Mouse (Mus musculus) Patski (cell line): ENCODE results near the gene Hoxb4. TPM values are rescaled to one million over a fixed set of nuclear protein-coding genes. Genes with fewer than 3 reads are reported as not detected.

ENCODE experiments used
- ATAC-seq: fragments of 100-300 bp; one replicate; pipeline ENCODE4 v1.8.0; 2021
- CTCF ChIA-PET: fragments of 350-600 bp; sonication (Branson Sonifier 250); formaldehyde crosslinking; loops from one replicate; lab custom pipeline; 2022; ENCODE audit warnings: inconsistent platforms; lab: Charles Lee
- POLR2A ChIA-PET: fragments of 350-600 bp; sonication (Branson Sonifier 250); formaldehyde crosslinking; loops from one replicate; lab custom pipeline; 2022; ENCODE audit warnings: antibody characterized with exemption, inconsistent platforms; lab: Charles Lee
- DNase-seq: peaks from one replicate; pipeline ENCODE4 v3.0.0-alpha.2; 2011; ENCODE audit warnings: low read depth, low spot score
- H3K27me3 ChIP-seq: fragments of 371-371 bp; one replicate; pipeline ENCODE4 v1.5.1; 2021
- CTCF ChIP-seq: fragments of 100-300 bp; IDR thresholded peaks from one replicate; pipeline ENCODE4 v1.5.1; 2021
- in situ Hi-C: fragments of 300-500 bp; cut with MboI; formaldehyde crosslinking; loops from 3 replicates; pipeline ENCODE4 v1.11.1; 2018; ENCODE audit warnings: low pct_unique_long_range_greater_than_20kb, mixed read lengths
- polyA plus RNA-seq: library from polyadenylated mRNA; unstranded; gene quantifications from one replicate; pipeline ENCODE4 v1.2.3, GENCODE M21; 2021

The Hoxb4 gene
- polyA plus RNA-seq, 1 experiment from 2014 or later: 12.2 TPM

GRCm38 (mm10) chr11:96354801-96355311, 36.8 kb downstream of the Hoxb4 start:
- ATAC-seq (no peak), DNase-seq (no peak)
- in situ Hi-C loops: loop anchor here (5.0 kb wide), 2 partner anchors 43 to 57 kb away; no protein-coding TSS in a partner anchor
- H3K27me3 ChIP-seq: no peaks in the 10 kb centered on the region
- no peak for TF ChIP-seq CTCF
- POLR2A ChIA-PET: interaction anchor here (0.6 to 7.8 kb wide), 26 partner anchors 8 to 417 kb away, joined by 3 to 51 read pairs (median 5); partner anchors contain the start of genes Hoxb4, Hoxb5 and Hoxb6
- CTCF ChIA-PET: interaction anchor here (0.8 to 3.4 kb wide), 11 partner anchors 11 to 266 kb away, joined by 3 to 16 read pairs (median 5); partner anchors contain the start of genes Hoxb1 and Hoxb4

DNA sequence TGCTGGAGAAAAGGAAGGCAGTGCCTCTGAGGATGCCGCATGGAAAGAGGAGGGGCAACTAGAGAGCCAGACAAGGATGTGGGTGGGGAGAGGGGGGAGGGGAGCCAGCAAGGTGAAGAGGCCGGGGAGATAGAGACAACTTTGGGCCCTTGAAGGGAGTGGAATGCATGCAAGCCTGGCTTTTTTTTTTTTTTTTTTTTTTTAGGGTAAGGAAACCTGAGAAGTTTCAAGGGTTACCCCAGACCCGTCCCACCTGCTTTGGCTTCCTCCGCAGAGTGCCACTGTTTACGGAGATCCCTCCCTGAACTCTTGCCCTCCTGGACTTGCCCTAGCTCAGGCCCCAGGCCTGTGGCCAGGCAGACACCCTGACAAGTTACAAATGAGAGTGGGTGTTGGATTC, 45.7 kb downstream of the Hoxb4 start:
- no peaks in the 10 kb centered on the region for H3K27me3 ChIP-seq
- no peak for DNase-seq
- POLR2A ChIA-PET: no interaction called here
- CTCF ChIA-PET: no interaction called here
- no peak for TF ChIP-seq CTCF
- in situ Hi-C loops: no loop called here
- ATAC-seq: no peak

GRCm38 (mm10) chr11:96365441-96366091, 47.5 kb downstream of the Hoxb4 start, which contains the start of gene Hoxb1:
Hoxb1 (plus strand) TSS chr11:96365752.
- no peak for TF ChIP-seq CTCF
- H3K27me3 ChIP-seq: no peaks in the 10 kb centered on the region
- ATAC-seq (no peak), DNase-seq (no peak)
- POLR2A ChIA-PET: no interaction called here
- in situ Hi-C loops: no loop called here
- CTCF ChIA-PET: interaction anchor here (1.5 kb wide), 1 partner anchor 10 kb away, joined by 4 read pairs; no protein-coding TSS in a partner anchor

DNA sequence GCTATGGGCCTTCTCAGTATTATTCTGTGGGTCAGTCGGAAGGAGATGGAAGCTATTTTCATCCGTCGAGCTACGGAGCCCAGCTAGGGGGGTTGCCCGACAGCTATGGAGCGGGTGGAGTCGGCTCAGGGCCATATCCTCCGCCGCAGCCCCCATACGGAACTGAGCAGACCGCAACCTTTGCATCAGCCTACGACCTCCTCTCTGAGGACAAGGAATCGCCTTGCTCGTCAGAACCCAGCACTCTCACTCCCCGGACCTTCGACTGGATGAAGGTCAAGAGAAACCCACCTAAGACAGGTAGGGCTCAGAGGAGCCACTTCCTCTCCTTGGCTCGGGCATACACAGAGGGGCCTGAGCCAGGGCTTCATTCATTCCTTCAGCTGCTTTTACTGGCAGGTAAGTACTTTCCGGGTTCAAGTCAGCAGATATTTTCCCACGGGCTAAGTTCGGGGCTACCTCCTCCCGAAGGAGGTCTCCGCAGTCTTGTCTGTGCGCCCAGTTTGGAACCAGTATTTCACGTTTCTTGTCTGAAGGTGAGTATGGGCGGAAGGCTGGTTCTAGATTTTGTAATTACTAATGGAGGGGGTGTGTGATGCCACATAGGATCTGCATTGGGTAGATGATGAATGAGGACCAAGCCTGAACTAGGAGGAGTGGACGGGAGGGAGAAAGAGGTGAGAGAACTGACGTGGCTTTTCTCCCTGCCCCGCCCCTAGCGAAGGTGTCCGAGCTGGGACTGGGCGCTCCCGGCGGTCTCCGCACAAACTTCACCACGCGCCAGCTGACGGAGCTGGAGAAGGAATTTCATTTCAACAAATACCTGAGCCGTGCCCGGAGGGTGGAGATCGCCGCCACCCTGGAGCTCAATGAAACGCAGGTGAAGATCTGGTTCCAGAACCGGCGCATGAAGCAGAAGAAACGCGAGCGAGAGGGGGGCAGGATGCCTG, 48.3 kb downstream of the Hoxb4 start:
- ATAC-seq: no peak
- TF ChIP-seq CTCF: no peak
- in situ Hi-C loops: no loop called here
- ChIA-PET POLR2A (interaction anchor here (0.8 kb wide), 1 partner anchor 12 kb away, joined by 4 read pairs; no protein-coding TSS in a partner anchor), CTCF (interaction anchor here (1.5 kb wide), 1 partner anchor 11 kb away, joined by 4 read pairs; no protein-coding TSS in a partner anchor)
- no peak for DNase-seq
- no peaks in the 10 kb centered on the region for H3K27me3 ChIP-seq

- no peak for TF ChIP-seq CTCF
- no peak for ATAC-seq
- H3K27me3 ChIP-seq: no peaks in the 10 kb centered on the region
- CTCF ChIA-PET: no interaction called here
- POLR2A ChIA-PET: no interaction called here
- no peak for DNase-seq
- in situ Hi-C loops: no loop called here
Measured at GRCm38 (mm10) chr11:96367141-96367540, 49.1 kb downstream of the Hoxb4 start.

DNA sequence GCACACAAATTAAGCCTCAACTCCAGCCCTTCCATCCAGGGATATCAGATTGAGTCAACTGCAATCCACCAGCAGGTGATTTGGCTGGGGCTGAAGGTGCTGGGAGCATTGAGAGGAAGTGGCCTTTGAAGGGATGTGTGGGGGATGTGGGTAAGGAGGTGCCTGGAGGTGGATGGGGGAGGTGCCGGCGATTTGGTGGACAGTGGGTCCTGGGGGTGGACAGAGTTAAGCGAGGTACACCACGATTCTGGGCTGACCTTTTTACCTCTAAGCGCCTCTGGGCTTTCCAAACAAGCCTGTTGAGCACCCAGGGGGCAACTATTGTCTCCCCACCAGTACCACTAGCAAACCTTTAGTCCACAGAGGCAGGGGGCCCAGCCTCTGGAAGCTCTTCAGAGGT, 50.6 kb downstream of the Hoxb4 start:
- ATAC-seq (no peak), DNase-seq (no peak)
- ChIA-PET CTCF (no interaction called here), POLR2A (no interaction called here)
- in situ Hi-C loops: no loop called here
- TF ChIP-seq CTCF: no peak
- H3K27me3 ChIP-seq: no peaks in the 10 kb centered on the region

DNA sequence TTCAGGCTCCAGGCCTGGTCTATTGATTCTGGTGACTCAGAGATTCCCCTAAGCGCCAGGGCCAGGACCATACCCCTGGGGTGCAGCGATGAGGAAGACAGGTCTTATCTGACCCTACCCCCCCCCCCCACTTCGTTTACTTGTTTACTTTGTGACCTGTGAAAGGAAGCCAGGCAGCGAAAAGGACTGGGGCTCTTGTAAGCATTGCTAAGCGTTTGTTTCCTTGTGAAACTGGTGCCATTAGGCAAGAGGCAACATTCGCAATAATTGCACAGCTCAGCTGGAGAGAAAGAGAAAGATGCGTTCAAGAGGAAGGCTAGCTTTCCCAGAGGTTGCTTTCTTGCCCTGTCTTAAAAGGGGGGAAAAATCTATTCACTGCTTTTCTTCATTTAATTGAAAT, 51.1 kb downstream of the Hoxb4 start:
- ChIA-PET POLR2A (no interaction called here), CTCF (no interaction called here)
- DNase-seq: no peak
- in situ Hi-C loops: no loop called here
- no peak for TF ChIP-seq CTCF
- ATAC-seq: no peak
- H3K27me3 ChIP-seq: no peaks in the 10 kb centered on the region

Other genes starting within 250 kb of the Hoxb4 start
- 605 TPM for gene Atp5g1, start 242.6 kb upstream of the Hoxb4 start, polyA plus RNA-seq
- gene Calcoco2, start 206.3 kb upstream of the Hoxb4 start, polyA plus RNA-seq: not detected
- gene Ttll6, start 184.5 kb upstream of the Hoxb4 start, polyA plus RNA-seq: 0.13 TPM
- gene Hoxb13, start 124.0 kb upstream of the Hoxb4 start, polyA plus RNA-seq: 1.4 TPM
- gene Hoxb9, start 46.8 kb upstream of the Hoxb4 start, polyA plus RNA-seq: 111 TPM
- gene Hoxb8, start 36.4 kb upstream of the Hoxb4 start, polyA plus RNA-seq: 118 TPM
- 98.7 TPM for gene Hoxb7, start 31.6 kb upstream of the Hoxb4 start, polyA plus RNA-seq
- 69.7 TPM for gene Hoxb6, start 25.8 kb upstream of the Hoxb4 start, polyA plus RNA-seq
- gene Hoxb5, start 14.9 kb upstream of the Hoxb4 start, polyA plus RNA-seq: 24.4 TPM
- 53.8 TPM for gene Hoxb3, start 5.1 kb downstream of the Hoxb4 start, polyA plus RNA-seq
- gene Hoxb2, start 32.3 kb downstream of the Hoxb4 start, polyA plus RNA-seq: 45.2 TPM
- gene Hoxb1, start 47.5 kb downstream of the Hoxb4 start, polyA plus RNA-seq: not detected
- gene Skap1, start 146.3 kb downstream of the Hoxb4 start, polyA plus RNA-seq: 0.59 TPM